Mouse (Mus musculus) CD4-positive, CD25-positive, alpha-beta regulatory T cell, adult 2 months (primary cell): ENCODE data around the gene D130043K22Rik.
A peak's percentile ranks its signal among the peaks of the same experiment; 100 is the strongest.

Experiments used
- DNase-seq: peaks from one replicate; pipeline ENCODE4 v3.0.0-alpha.2; 2012; ENCODE audit warnings: low read depth, low spot score

Gene D130043K22Rik

GRCm38 (mm10) chr13:24844983-24845955 is at the start of gene D130043K22Rik:
Gene D130043K22Rik (plus strand): TSS chr13:24845135.
- peak; percentile 39 for DNase-seq

GRCm38 (mm10) chr13:24798686-24799085 is 46.2 kb upstream of the D130043K22Rik start:
- no peak for DNase-seq

GRCm38 (mm10) chr13:24799378-24799777 is 45.6 kb upstream of the D130043K22Rik start:
- DNase-seq: no peak

- DNase-seq: peak; percentile 60
Measured at GRCm38 (mm10) chr13:24799925-24800673, 44.8 kb upstream of the D130043K22Rik start.

GRCm38 (mm10) chr13:24800674-24801307 is 44.1 kb upstream of the D130043K22Rik start:
- peak; percentile 98 for DNase-seq

- DNase-seq: peak; percentile 82
Measured at GRCm38 (mm10) chr13:24801308-24801921, 43.5 kb upstream of the D130043K22Rik start, which contains the start of gene BC005537. Gene BC005537 (plus strand): TSS chr13:24801657.

- peak; percentile 55 for DNase-seq
Measured at GRCm38 (mm10) chr13:24802131-24802691, 42.7 kb upstream of the D130043K22Rik start.

- DNase-seq: peak; percentile 25
Measured at GRCm38 (mm10) chr13:24803196-24803595, 41.7 kb upstream of the D130043K22Rik start.

GRCm38 (mm10) chr13:24806079-24806478 is 38.9 kb upstream of the D130043K22Rik start:
- no peak for DNase-seq

- DNase-seq: no peak
Measured at GRCm38 (mm10) chr13:24812521-24812920, 32.4 kb upstream of the D130043K22Rik start.

GRCm38 (mm10) chr13:24814616-24815015 is 30.3 kb upstream of the D130043K22Rik start:
- DNase-seq: no peak

GRCm38 (mm10) chr13:24816125-24817092 is 28.5 kb upstream of the D130043K22Rik start:
- no peak for DNase-seq

GRCm38 (mm10) chr13:24819931-24820330 is 25.0 kb upstream of the D130043K22Rik start:
- DNase-seq: no peak

- DNase-seq: no peak
Measured at GRCm38 (mm10) chr13:24822663-24823343, 22.1 kb upstream of the D130043K22Rik start.

- no peak for DNase-seq
Measured at GRCm38 (mm10) chr13:24824647-24825046, 20.3 kb upstream of the D130043K22Rik start.

- no peak for DNase-seq
Measured at GRCm38 (mm10) chr13:24825587-24825986, 19.3 kb upstream of the D130043K22Rik start.

- DNase-seq: no peak
Measured at GRCm38 (mm10) chr13:24826116-24826515, 18.8 kb upstream of the D130043K22Rik start.

GRCm38 (mm10) chr13:24830756-24831352 is 14.1 kb upstream of the D130043K22Rik start:
- DNase-seq: peak; percentile 47
